Mouse (Mus musculus) bone marrow macrophage, adult 2 months (primary cell): Measurements from ENCODE around the gene Cmtm4. TPM values are rescaled to one million over a fixed set of nuclear protein-coding genes. Genes with fewer than 3 reads are reported as not detected.

Source experiments
- H3K27ac ChIP-seq: 2 replicates; pipeline ENCODE4 v1.5.1; 2012; ENCODE audit warnings: low read depth, low read length; ENCODE audit not compliant: insufficient read depth
- H3K4me1 ChIP-seq: 2 replicates; pipeline ENCODE4 v1.6.1; 2012; ENCODE audit warnings: low read length; ENCODE audit not compliant: control insufficient read depth, insufficient read depth
- H3K4me3 ChIP-seq: 2 replicates; pipeline ENCODE4 v1.5.1; 2012; ENCODE audit warnings: mild to moderate bottlenecking, low read length, moderate library complexity; ENCODE audit not compliant: insufficient read depth
- CTCF ChIP-seq: IDR thresholded peaks from 2 replicates; pipeline ENCODE4 v1.5.1; 2012; ENCODE audit warnings: low read depth, mild to moderate bottlenecking, low read length, moderate library complexity
- POLR2A ChIP-seq: IDR thresholded peaks from 2 replicates; pipeline ENCODE4 v1.6.1; 2012; ENCODE audit warnings: mild to moderate bottlenecking, low read depth, low read length, borderline replicate concordance
- polyA plus RNA-seq: library from polyadenylated mRNA; stranded (reverse); fragments of >200 nt; gene quantifications from 2 replicates; pipeline ENCODE4 v1.2.4, GENCODE M21; 2012; ENCODE audit not compliant: missing spikeins, insufficient read depth, insufficient read length

The Cmtm4 gene
- polyA plus RNA-seq, 1 experiment, result 12.3 TPM

GRCm38 (mm10) chr8:104367398-104367797, 28.2 kb downstream of the Cmtm4 start:
- Histone ChIP-seq H3K4me1 (peaks cover 38% of the 10 kb centered on the region), H3K4me3 (no peak overlapping the region), H3K27ac (no peak overlapping the region)
- TF ChIP-seq CTCF (no peak), POLR2A (no peak)

GRCm38 (mm10) chr8:104365695-104366094, 29.9 kb downstream of the Cmtm4 start:
- Histone ChIP-seq H3K4me1 (peaks cover 26% of the 10 kb centered on the region), H3K4me3 (no peak overlapping the region), H3K27ac (no peak overlapping the region)
- no peak for TF ChIP-seq POLR2A
- TF ChIP-seq CTCF, result no peak

- no peak overlapping the region for H3K27ac ChIP-seq
- H3K4me3 ChIP-seq, result no peak overlapping the region
- peaks cover 11% of the 10 kb centered on the region for H3K4me1 ChIP-seq
- no peak for TF ChIP-seq POLR2A
- TF ChIP-seq CTCF, result no peak
These were observed 35.7 kb downstream of the Cmtm4 start for GRCm38 (mm10) chr8:104359778-104360456.

DNA sequence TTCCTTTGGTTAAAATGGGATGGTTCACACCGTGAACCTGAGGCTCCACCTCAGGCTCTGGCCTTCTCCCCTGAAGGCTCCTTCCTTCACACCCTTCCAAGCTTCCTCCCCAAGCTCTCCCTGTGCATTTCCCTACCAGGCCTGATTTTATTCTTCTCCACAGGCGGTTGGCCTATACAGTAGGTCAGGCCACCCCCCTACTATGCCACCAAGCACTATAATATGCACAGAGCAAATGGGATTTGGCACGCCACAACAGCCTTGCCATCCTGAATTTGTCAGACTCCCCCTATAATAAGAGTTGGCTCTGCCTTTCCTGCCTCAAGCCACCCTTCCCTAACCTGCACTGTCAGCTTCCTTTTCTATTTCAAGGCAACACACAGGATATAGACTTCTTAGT, 37.0 kb downstream of the Cmtm4 start:
- TF ChIP-seq POLR2A (no peak), CTCF (no peak)
- H3K27ac ChIP-seq, result no peak overlapping the region
- H3K4me1 ChIP-seq, result peaks cover 22% of the 10 kb centered on the region
- H3K4me3 ChIP-seq, result no peak overlapping the region

- TF ChIP-seq CTCF (no peak), POLR2A (no peak)
- Histone ChIP-seq H3K4me3 (no peak overlapping the region), H3K4me1 (peaks cover 37% of the 10 kb centered on the region), H3K27ac (peak overlapping the region; percentile 43)
These were observed 41.1 kb downstream of the Cmtm4 start for GRCm38 (mm10) chr8:104354504-104354903.

DNA sequence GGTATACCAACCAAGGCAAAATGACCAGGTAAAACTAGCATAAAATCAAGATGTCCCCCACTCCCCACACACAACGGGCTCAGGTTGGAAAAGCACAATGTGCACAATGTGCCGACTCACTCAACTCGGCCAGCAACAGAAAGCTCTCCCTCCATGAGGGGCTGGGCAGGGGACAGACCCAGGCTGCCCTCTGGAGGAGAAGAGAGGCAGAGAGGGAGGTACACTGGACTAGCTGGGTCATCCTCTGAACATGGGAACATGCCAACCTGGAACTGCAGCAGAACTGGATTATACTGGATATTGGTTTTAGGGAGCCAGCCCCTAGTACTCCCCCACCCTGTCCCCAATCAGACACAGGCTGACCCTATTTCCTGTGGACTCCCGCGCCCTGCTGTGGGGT, 42.4 kb downstream of the Cmtm4 start:
- no peak overlapping the region for H3K4me3 ChIP-seq
- H3K27ac ChIP-seq, result no peak overlapping the region
- H3K4me1 ChIP-seq, result peaks cover 35% of the 10 kb centered on the region
- TF ChIP-seq POLR2A, result no peak
- no peak for TF ChIP-seq CTCF

GRCm38 (mm10) chr8:104350047-104350446, 45.6 kb downstream of the Cmtm4 start:
- H3K4me1 ChIP-seq, result peaks cover 28% of the 10 kb centered on the region
- TF ChIP-seq CTCF, result no peak
- TF ChIP-seq POLR2A, result no peak
- H3K27ac ChIP-seq, result no peak overlapping the region
- no peak overlapping the region for H3K4me3 ChIP-seq

DNA sequence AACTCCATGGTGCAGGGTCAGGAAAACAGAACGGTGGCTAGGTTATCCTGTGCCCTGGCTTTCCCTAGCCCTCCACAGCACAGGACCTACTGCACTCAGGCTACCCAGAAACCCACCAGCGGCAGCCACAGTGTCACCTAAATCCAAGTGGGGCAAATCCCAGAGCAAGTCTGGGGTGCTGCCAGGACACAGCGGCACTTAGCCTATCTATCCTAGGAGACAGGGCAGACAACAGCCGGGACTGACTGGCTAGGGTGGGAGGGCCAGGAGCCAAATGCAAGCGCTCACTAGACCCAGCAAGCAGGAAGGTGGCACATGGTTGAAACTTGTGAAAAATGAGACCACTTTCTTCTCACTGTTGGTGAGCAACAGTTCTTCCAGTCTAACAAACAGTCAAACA, 46.6 kb downstream of the Cmtm4 start:
- H3K4me1 ChIP-seq, result peaks cover 26% of the 10 kb centered on the region

GRCm38 (mm10) chr8:104346706-104347105, 48.9 kb downstream of the Cmtm4 start:
- Histone ChIP-seq H3K4me3 (no peak overlapping the region), H3K4me1 (peaks cover 33% of the 10 kb centered on the region), H3K27ac (no peak overlapping the region)
- TF ChIP-seq CTCF (no peak), POLR2A (no peak)

More for the DNA sequence above, 46.6 kb downstream of the Cmtm4 start:
- no peak for TF ChIP-seq POLR2A
- TF ChIP-seq CTCF, result no peak
- Histone ChIP-seq H3K4me3 (no peak overlapping the region), H3K27ac (no peak overlapping the region)

DNA sequence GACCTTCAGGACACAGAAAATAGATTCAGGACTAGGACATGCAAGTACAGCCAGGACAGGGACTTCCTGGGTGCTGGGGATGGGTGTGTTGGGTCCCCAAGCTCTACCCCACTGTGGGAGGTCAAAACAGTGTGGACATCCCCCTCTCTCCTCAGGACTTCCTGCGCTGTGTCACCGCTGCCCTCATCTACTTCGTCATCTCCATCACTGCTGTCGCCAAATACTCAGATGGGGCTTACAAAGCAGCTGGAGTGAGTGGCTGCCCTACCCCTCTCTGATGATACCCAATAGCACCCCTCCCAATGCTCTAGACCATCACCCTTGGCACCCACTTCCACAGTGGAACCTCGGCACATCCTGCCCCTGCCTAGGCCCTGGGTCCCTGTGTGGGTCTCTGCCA, 51.0 kb downstream of the Cmtm4 start:
- H3K4me3 ChIP-seq, result no peak overlapping the region
- no peak overlapping the region for H3K27ac ChIP-seq
- peaks cover 31% of the 10 kb centered on the region for H3K4me1 ChIP-seq
- TF ChIP-seq POLR2A, result no peak
- TF ChIP-seq CTCF, result no peak

- peak overlapping the region; percentile 28; the same call in 1 of the 2 replicates for H3K27ac ChIP-seq
- TF ChIP-seq POLR2A (no peak), CTCF (peak; percentile 86)
- 0 out of 2 replicates have a peak overlapping the region, but pooled peaks have one; percentile 5 for H3K4me3 ChIP-seq
- H3K4me1 ChIP-seq, result peaks cover 32% of the 10 kb centered on the region
These were observed 51.6 kb downstream of the Cmtm4 start for GRCm38 (mm10) chr8:104343957-104344356.
